In genomic region chr2:38675366-38675969, GRCm38 (mm10) we compare ENCODE assay signal across 12 mouse cellular contexts. TPM values are rescaled to one million over a fixed set of nuclear protein-coding genes. Genes with fewer than 3 reads are reported as not detected.
DNase-seq lines count a peak whose midpoint lies in the region; ATAC-seq and TF ChIP-seq lines count a peak whose summit lies in the region.
"Had no signal": no experiment of that assay in that cellular context is flagged by ENCODE, and none has a peak within 500 bp of the region (broad histone marks: within the 10 kb centered on the region; RNA-seq: fewer than 3 reads in every experiment).

No protein-coding gene starts in this region.

- TF ChIP-seq CTCF in forebrain, postnatal 0 days (IDR thresholded peaks at IDR 0.05; ENCODE audit: low read depth), result peak; percentile 44
- peak; percentile 33; the same call in 1 of the 2 replicates for TF ChIP-seq CTCF in lung, adult 2 months (IDR thresholded peaks at IDR 0.05; ENCODE audit: insufficient read depth, low read length)
- TF ChIP-seq CTCF in midbrain, postnatal 0 days (IDR thresholded peaks at IDR 0.05), result 0 out of 2 replicates have a peak, but pooled peaks have one; percentile 17

- 59% methylated on average over 9 of the region's 9 CpGs for WGBS in forebrain, postnatal 0 days
- 63% methylated on average over 9 of the region's 9 CpGs for WGBS in forebrain, embryonic 14.5 days
- 55% methylated on average over 9 of the region's 9 CpGs for WGBS in lung, adult 2 months
- WGBS in embryonic facial prominence, embryonic 14.5 days, result 65% methylated on average over 9 of the region's 9 CpGs
- 57% methylated on average over 9 of the region's 9 CpGs for WGBS in midbrain, postnatal 0 days

- no peaks in the 10 kb centered on the region for H3K9me3 ChIP-seq in forebrain, postnatal 0 days (ENCODE audit: low read length)
- H3K9me3 ChIP-seq in forebrain, embryonic 14.5 days (replicated peaks; ENCODE audit: control insufficient read depth, low read length), result no peaks in the 10 kb centered on the region
- H3K9me3 ChIP-seq in embryonic facial prominence, embryonic 14.5 days (ENCODE audit: control insufficient read depth, low read length), result no peaks in the 10 kb centered on the region
- H3K9me3 ChIP-seq in midbrain, postnatal 0 days (ENCODE audit: low read length), result no peaks in the 10 kb centered on the region
- H3K9me3 ChIP-seq: embryonic facial prominence, embryonic 13.5 days had no signal

- ATAC-seq in forebrain, postnatal 0 days, result no peak
- ATAC-seq in forebrain, embryonic 14.5 days, result no peak
- peak; percentile 30; the same call in 1 of the 2 replicates for ATAC-seq in embryonic facial prominence, embryonic 14.5 days (ENCODE audit: low read depth)
- ATAC-seq in midbrain, postnatal 0 days (ENCODE audit: low FRiP score), result no peak

- no peaks in the 10 kb centered on the region for H3K4me1 ChIP-seq in forebrain, postnatal 0 days (ENCODE audit: insufficient read depth)
- H3K4me1 ChIP-seq in forebrain, embryonic 14.5 days (ENCODE audit: control insufficient read depth, insufficient read depth, low read length), result no peaks in the 10 kb centered on the region
- no peaks in the 10 kb centered on the region for H3K4me1 ChIP-seq in lung, adult 2 months (ENCODE audit: control insufficient read depth, insufficient read depth, low read length)
- H3K4me1 ChIP-seq in embryonic facial prominence, embryonic 14.5 days (ENCODE audit: control insufficient read depth, insufficient read depth, low read length), result no peaks in the 10 kb centered on the region
- no peaks in the 10 kb centered on the region for H3K4me1 ChIP-seq in midbrain, postnatal 0 days (ENCODE audit: insufficient read depth, low read length)
- H3K4me1 ChIP-seq: embryonic facial prominence, embryonic 13.5 days had no signal

- TF ChIP-seq POLR2A in lung, adult 2 months (IDR thresholded peaks at IDR 0.05; ENCODE audit: borderline replicate concordance, extremely low read depth, low read depth, low read length), result no peak

- DNase-seq in forebrain, postnatal 0 days, result no peak
- DNase-seq in forebrain, embryonic 14.5 days (ENCODE audit: low spot score), result no peak
- no peak for DNase-seq in lung, adult 2 months
- DNase-seq in lung, postnatal 4 days, result no peak
- no peak for DNase-seq in embryonic facial prominence, embryonic 14.5 days (ENCODE audit: low spot score)
- DNase-seq in midbrain, postnatal 0 days (ENCODE audit: low spot score), result no peak
- DNase-seq in urinary bladder, adult 18-20 months (ENCODE audit: low spot score in 2 of 2), result no peak
- no peak for DNase-seq in right cerebral cortex, postnatal 25 days
- DNase-seq: adrenal gland, adult 2 months; thymus, adult 18-20 months had no signal

- H3K36me3 ChIP-seq in forebrain, postnatal 0 days (ENCODE audit: insufficient read depth), result no peaks in the 10 kb centered on the region
- no peaks in the 10 kb centered on the region for H3K36me3 ChIP-seq in forebrain, embryonic 14.5 days (ENCODE audit: control insufficient read depth, insufficient read depth, low read length)
- no peaks in the 10 kb centered on the region for H3K36me3 ChIP-seq in embryonic facial prominence, embryonic 14.5 days (ENCODE audit: control insufficient read depth, insufficient read depth, low read length)
- H3K36me3 ChIP-seq in midbrain, postnatal 0 days (ENCODE audit: insufficient read depth, low read length), result no peaks in the 10 kb centered on the region
- H3K36me3 ChIP-seq: embryonic facial prominence, embryonic 13.5 days had no signal

- no peaks in the 10 kb centered on the region for H3K27me3 ChIP-seq in forebrain, postnatal 0 days (ENCODE audit: insufficient read depth, low read length)
- no peaks in the 10 kb centered on the region for H3K27me3 ChIP-seq in forebrain, embryonic 14.5 days (replicated peaks; ENCODE audit: control insufficient read depth, insufficient read depth, low read length)
- no peaks in the 10 kb centered on the region; the same call in 1 of the 2 replicates for H3K27me3 ChIP-seq in embryonic facial prominence, embryonic 14.5 days (replicated peaks; ENCODE audit: control insufficient read depth, insufficient read depth, low read length)
- no peaks in the 10 kb centered on the region for H3K27me3 ChIP-seq in midbrain, postnatal 0 days (ENCODE audit: insufficient read depth, low read length)

- no peak overlapping the region for H3K27ac ChIP-seq in forebrain, postnatal 0 days (ENCODE audit: low read depth, low read length)
- no peak overlapping the region for H3K27ac ChIP-seq in forebrain, embryonic 14.5 days (ENCODE audit: low read depth, low read length)
- H3K27ac ChIP-seq in embryonic facial prominence, embryonic 14.5 days (replicated peaks; ENCODE audit: low read depth, low read length), result no peak overlapping the region
- no peak overlapping the region for H3K27ac ChIP-seq in midbrain, postnatal 0 days (ENCODE audit: low read depth, low read length)
- H3K27ac ChIP-seq: embryonic facial prominence, embryonic 13.5 days had no signal

- no peak overlapping the region for H3K4me2 ChIP-seq in forebrain, postnatal 0 days (ENCODE audit: low read depth)
- no peak overlapping the region for H3K4me2 ChIP-seq in forebrain, embryonic 14.5 days (ENCODE audit: low read length)
- H3K4me2 ChIP-seq in embryonic facial prominence, embryonic 14.5 days (ENCODE audit: low read depth, low read length), result no peak overlapping the region
- H3K4me2 ChIP-seq in midbrain, postnatal 0 days (ENCODE audit: low read depth, low read length, poor library complexity, severe bottlenecking), result no peak overlapping the region
- H3K4me2 ChIP-seq: embryonic facial prominence, embryonic 13.5 days had no signal

- H3K9ac ChIP-seq in forebrain, postnatal 0 days, result no peak overlapping the region
- H3K9ac ChIP-seq in forebrain, embryonic 14.5 days (ENCODE audit: low read length), result no peak overlapping the region
- no peak overlapping the region for H3K9ac ChIP-seq in embryonic facial prominence, embryonic 14.5 days (ENCODE audit: low read depth, low read length)
- H3K9ac ChIP-seq in midbrain, postnatal 0 days (replicated peaks; ENCODE audit: low read length, poor library complexity, severe bottlenecking), result no peak overlapping the region
- H3K9ac ChIP-seq: embryonic facial prominence, embryonic 13.5 days had no signal

- H3K4me3 ChIP-seq in forebrain, postnatal 0 days (ENCODE audit: low read depth, low read length), result no peak overlapping the region
- H3K4me3 ChIP-seq in forebrain, embryonic 14.5 days (ENCODE audit: low read depth, low read length), result no peak overlapping the region
- no peak overlapping the region for H3K4me3 ChIP-seq in lung, adult 2 months (replicated peaks; ENCODE audit: extremely low read depth, low read depth, low read length)
- no peak overlapping the region for H3K4me3 ChIP-seq in embryonic facial prominence, embryonic 14.5 days (ENCODE audit: low read depth, low read length)
- H3K4me3 ChIP-seq in midbrain, postnatal 0 days (ENCODE audit: low read depth, low read length), result no peak overlapping the region
- H3K4me3 ChIP-seq: embryonic facial prominence, embryonic 13.5 days had no signal

RNA-seq across cellular contexts. Expression of gene Psmb7, which starts 31.6 kb away (rescaled TPM):
- total RNA-seq in forebrain, postnatal 0 days (2014; rRNA removed), result 276 and 348 TPM in 2 replicates
- polyA plus RNA-seq in forebrain, postnatal 0 days (2015; fragmentation: Nextera tagmentation; extraction: Ambion mirVana), result 292 and 342 TPM in 2 replicates
- 328 and 382 TPM in 2 replicates for polyA plus RNA-seq in forebrain, embryonic 14.5 days (2014; fragmentation: Nextera tagmentation; extraction: Ambion mirVana)
- 36.3 and 69.8 TPM in 2 replicates for polyA plus RNA-seq in lung, adult 2 months (2012; rRNA removed)
- polyA plus RNA-seq in embryonic facial prominence, embryonic 14.5 days (2014; fragmentation: Nextera tagmentation; extraction: Ambion mirVana), result 243 and 251 TPM in 2 replicates
- total RNA-seq in midbrain, postnatal 0 days (2014; rRNA removed), result 218 and 239 TPM in 2 replicates
- polyA plus RNA-seq in midbrain, postnatal 0 days (2015; fragmentation: Nextera tagmentation; extraction: Ambion mirVana), result 282 and 287 TPM in 2 replicates

RNA-seq across cellular contexts. Expression of gene Nr5a1, which starts 38.9 kb away (rescaled TPM):
- total RNA-seq in forebrain, postnatal 0 days (2014; rRNA removed), result 0.23 and 1.3 TPM in 2 replicates
- 0.45 TPM in 1 of 2 replicates, not detected in the other for polyA plus RNA-seq in forebrain, postnatal 0 days (2015; fragmentation: Nextera tagmentation; extraction: Ambion mirVana)
- 1.3 and 1.4 TPM in 2 replicates for polyA plus RNA-seq in forebrain, embryonic 14.5 days (2014; fragmentation: Nextera tagmentation; extraction: Ambion mirVana)
- polyA plus RNA-seq in lung, adult 2 months (2012; rRNA removed), result 0.04 TPM in 1 of 2 replicates, not detected in the other
- polyA plus RNA-seq in embryonic facial prominence, embryonic 14.5 days (2014; fragmentation: Nextera tagmentation; extraction: Ambion mirVana), result 0.21 TPM in 1 of 2 replicates, not detected in the other
- 0.11 and 0.61 TPM in 2 replicates for total RNA-seq in midbrain, postnatal 0 days (2014; rRNA removed)
- polyA plus RNA-seq in midbrain, postnatal 0 days (2015; fragmentation: Nextera tagmentation; extraction: Ambion mirVana), result 1.2 and 2.1 TPM in 2 replicates
- polyA plus RNA-seq: heart, embryonic 14.5 days had no signal
